In the genomic region with DNA sequence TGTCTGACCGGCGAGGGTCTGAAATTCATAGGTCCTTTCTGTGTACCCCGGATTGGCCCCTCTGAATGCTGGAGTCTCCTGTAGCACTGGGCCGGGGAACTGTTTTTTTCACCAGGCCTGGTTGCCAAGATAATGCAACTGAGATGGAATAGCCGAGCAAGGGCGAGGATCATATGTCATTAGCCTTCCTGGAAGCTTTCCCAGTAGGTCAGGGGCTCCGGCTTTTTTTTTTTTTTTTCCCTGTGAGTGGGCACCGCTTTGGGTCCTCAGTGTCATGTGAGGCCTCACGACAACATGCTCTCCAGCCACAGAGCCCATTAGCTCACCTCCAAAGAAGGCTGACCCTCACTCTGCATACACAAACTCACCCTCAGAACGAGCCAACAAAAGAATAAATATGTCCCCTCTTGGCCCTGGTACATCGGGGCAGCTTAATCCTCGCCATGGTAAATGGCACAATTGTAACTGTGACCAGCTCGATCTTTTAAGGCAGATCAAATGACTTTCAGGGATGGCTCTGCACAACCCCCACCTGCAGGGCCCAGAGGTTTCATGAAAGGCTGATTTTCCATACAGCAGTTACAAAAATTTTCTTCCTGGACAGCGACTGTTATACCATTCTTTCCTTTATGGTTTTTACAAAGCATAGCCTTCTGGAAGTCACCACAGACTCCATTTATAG, we compare ENCODE assay signal across 9 mouse cellular contexts. TPM values are rescaled to one million over a fixed set of nuclear protein-coding genes. Genes with fewer than 3 reads are reported as not detected.
DNase-seq lines count a peak whose midpoint lies in the region; ATAC-seq lines count a peak whose summit lies in the region.
"Had no signal": no experiment of that assay in that cellular context is flagged by ENCODE, and none has a peak within 500 bp of the region (broad histone marks: within the 10 kb centered on the region; RNA-seq: fewer than 3 reads in every experiment).

No protein-coding gene starts in this region.

- H3K36me3 ChIP-seq in forebrain, embryonic 13.5 days (ENCODE audit: poor library complexity, severe bottlenecking), result no peaks in the 10 kb centered on the region
- H3K36me3 ChIP-seq in hindbrain, embryonic 16.5 days (ENCODE audit: control insufficient read depth, insufficient read depth, low read length), result no peaks in the 10 kb centered on the region
- no peaks in the 10 kb centered on the region for H3K36me3 ChIP-seq in intestine, embryonic 16.5 days (ENCODE audit: control insufficient read depth, insufficient read depth, low read length)

- H3K27me3 ChIP-seq in forebrain, embryonic 13.5 days, result no peaks in the 10 kb centered on the region
- H3K27me3 ChIP-seq in hindbrain, embryonic 16.5 days (replicated peaks; ENCODE audit: control insufficient read depth, insufficient read depth, low read length), result no peaks in the 10 kb centered on the region
- H3K27me3 ChIP-seq in intestine, embryonic 16.5 days (replicated peaks; ENCODE audit: control insufficient read depth, insufficient read depth, low read length), result no peaks in the 10 kb centered on the region

- H3K27ac ChIP-seq in forebrain, embryonic 13.5 days, result 0 out of 2 replicates have a peak overlapping the region, but pooled peaks have one; percentile 31
- peak overlapping the region; percentile 21; the same call in 1 of the 2 replicates for H3K27ac ChIP-seq in hindbrain, embryonic 16.5 days (ENCODE audit: low read depth, low read length)
- no peak overlapping the region for H3K27ac ChIP-seq in intestine, embryonic 16.5 days (ENCODE audit: low read length)
- H3K27ac ChIP-seq: macrophage had no signal

- DNase-seq in embryo, embryonic 11 days, result peak; percentile 17
- no peak for DNase-seq in embryo, embryonic 10 days (ENCODE audit: low spot score)
- DNase-seq in MN1 (ENCODE audit: low spot score), result peak; percentile 89
- DNase-seq in layer of hippocampus, adult 18-20 months (ENCODE audit: low spot score in 2 of 2), result no peak

- ATAC-seq in forebrain, embryonic 13.5 days, result no peak
- ATAC-seq in hindbrain, embryonic 16.5 days, result peak; percentile 64
- ATAC-seq in intestine, embryonic 16.5 days, result no peak
- no peak for ATAC-seq in erythroblast, adult 5-6 weeks (replicated peaks; ENCODE audit: low FRiP score, poor library complexity, severe bottlenecking)

- H3K9me3 ChIP-seq in forebrain, embryonic 13.5 days (replicated peaks), result no peaks in the 10 kb centered on the region
- no peaks in the 10 kb centered on the region for H3K9me3 ChIP-seq in hindbrain, embryonic 16.5 days (ENCODE audit: control insufficient read depth, low read length)
- H3K9me3 ChIP-seq in intestine, embryonic 16.5 days (ENCODE audit: control insufficient read depth, low read length), result no peaks in the 10 kb centered on the region

- H3K4me3 ChIP-seq in forebrain, embryonic 13.5 days, result no peak overlapping the region
- no peak overlapping the region for H3K4me3 ChIP-seq in hindbrain, embryonic 16.5 days (ENCODE audit: low read length)
- no peak overlapping the region for H3K4me3 ChIP-seq in intestine, embryonic 16.5 days (ENCODE audit: low read length)

- H3K4me1 ChIP-seq in forebrain, embryonic 13.5 days, result peaks cover 45% of the 10 kb centered on the region
- peaks cover 16% of the 10 kb centered on the region for H3K4me1 ChIP-seq in hindbrain, embryonic 16.5 days (ENCODE audit: control insufficient read depth, insufficient read depth, low read depth, low read length)
- 0 out of 2 replicates have a peak, but pooled peaks cover 5% of the 10 kb centered on the region for H3K4me1 ChIP-seq in intestine, embryonic 16.5 days (ENCODE audit: control insufficient read depth, insufficient read depth, low read length)

- no peak overlapping the region for H3K4me2 ChIP-seq in forebrain, embryonic 13.5 days
- H3K4me2 ChIP-seq in hindbrain, embryonic 16.5 days (ENCODE audit: low read length), result no peak overlapping the region
- no peak overlapping the region for H3K4me2 ChIP-seq in intestine, embryonic 16.5 days (ENCODE audit: low read depth, low read length)

- H3K9ac ChIP-seq in forebrain, embryonic 13.5 days, result no peak overlapping the region
- H3K9ac ChIP-seq in hindbrain, embryonic 16.5 days (ENCODE audit: low read depth, low read length), result no peak overlapping the region
- no peak overlapping the region for H3K9ac ChIP-seq in intestine, embryonic 16.5 days (ENCODE audit: low read depth, low read length)

- 43% methylated on average over 14 of the region's 14 CpGs for WGBS in forebrain, embryonic 13.5 days
- 39% methylated on average over 14 of the region's 14 CpGs for WGBS in hindbrain, embryonic 16.5 days
- WGBS in intestine, embryonic 16.5 days, result 60% methylated on average over 14 of the region's 14 CpGs

RNA-seq across cellular contexts. Expression of a gene that starts 44.3 kb away (rescaled TPM):
- 72.2 and 78.9 TPM in 2 replicates for polyA plus RNA-seq in forebrain, embryonic 13.5 days (2015; fragmentation: Nextera tagmentation; extraction: Ambion mirVana)
- polyA plus RNA-seq in hindbrain, embryonic 16.5 days (2015; fragmentation: Nextera tagmentation; extraction: Ambion mirVana), result 36.0 and 38.9 TPM in 2 replicates
- total RNA-seq in layer of hippocampus, adult 18-20 months (2021), result 100 to 1,000 TPM; 122 to 127 TPM
- polyA plus RNA-seq in intestine, embryonic 16.5 days (2015; fragmentation: Nextera tagmentation; extraction: Ambion mirVana), result 16.4 and 17.2 TPM in 2 replicates
- total RNA-seq in erythroblast, adult 5-6 weeks (2015; ENCODE audit: low replicate concordance), result 5.6 and 6.1 TPM in 2 replicates
- 3.2 and 5.2 TPM in 2 replicates for total RNA-seq in erythroblast, adult 5-6 weeks (2017; ENCODE audit: low replicate concordance)

Comparison
In these comparisons a context has a peak if more than half of its experiments do, and no peak if none do; other contexts are left out.
1. DNase-seq: peak in embryo, embryonic 11 days (single experiment) and MN1 (single experiment); none in embryo, embryonic 10 days (single experiment) and layer of hippocampus, adult 18-20 months (0 of 2).